Mouse (Mus musculus) kidney, postnatal 0 days (tissue): ENCODE results near the gene 1700018F24Rik. TPM values are rescaled to one million over a fixed set of nuclear protein-coding genes. Genes with fewer than 3 reads are reported as not detected.
A peak's percentile ranks its signal among the peaks of the same experiment; 100 is the strongest.
"Not testable (repeated sequence)": the region's sequence is repeated elsewhere in the genome, so short reads cannot be mapped to it uniquely, and the experiment has no call there.

Experiments used
- ATAC-seq: fragments of 200-750 bp; cut with Nextera tagmentation; replicated peaks from 2 replicates; pipeline ENCODE4 v1.8.0; 2017; ENCODE audit warnings: low read depth, moderate number of reproducible peaks, moderate TSS enrichment, moderate library complexity; ENCODE audit not compliant: low FRiP score
- DNase-seq: peaks from one replicate; pipeline ENCODE4 v3.0.0-alpha.2; 2016; ENCODE audit warnings: low spot score
- H3K27ac ChIP-seq: fragments of 300-500 bp; sonication (generic); 2 replicates; pipeline ENCODE4 v1.5.1; 2014; ENCODE audit warnings: mild to moderate bottlenecking
- H3K27me3 ChIP-seq: fragments of 300-500 bp; sonication (generic); 2 replicates; pipeline ENCODE4 v1.6.1; 2014; ENCODE audit warnings: low read length, mixed read lengths; ENCODE audit not compliant: insufficient read depth
- H3K36me3 ChIP-seq: fragments of 300-500 bp; sonication (generic); 2 replicates; pipeline ENCODE4 v1.6.1; 2014; ENCODE audit warnings: low read length, mixed read lengths; ENCODE audit not compliant: insufficient read depth
- H3K4me1 ChIP-seq: fragments of 300-500 bp; sonication (generic); replicated peaks from 2 replicates; pipeline ENCODE4 v1.6.1; 2014; ENCODE audit warnings: antibody characterized with exemption, low read length, mixed read lengths; ENCODE audit not compliant: insufficient read depth
- H3K4me2 ChIP-seq: fragments of 300-500 bp; sonication (generic); 2 replicates; pipeline ENCODE4 v1.6.1; 2014; ENCODE audit warnings: mild to moderate bottlenecking, low read length, moderate library complexity, mixed read lengths
- H3K4me3 ChIP-seq: fragments of 300-500 bp; sonication (generic); replicated peaks from 2 replicates; pipeline ENCODE4 v1.5.1; 2014; ENCODE audit warnings: low read depth, low read length
- H3K9ac ChIP-seq: fragments of 300-500 bp; sonication (generic); 2 replicates; pipeline ENCODE4 v1.6.1; 2014; ENCODE audit warnings: low read depth, low read length
- H3K9me3 ChIP-seq: fragments of 300-500 bp; sonication (generic); replicated peaks from 2 replicates; pipeline ENCODE4 v1.6.1; 2016; ENCODE audit warnings: low read length, inconsistent platforms, mixed read lengths
- CTCF ChIP-seq: IDR thresholded peaks from 2 replicates; pipeline ENCODE4 v1.5.1; 2016; ENCODE audit warnings: antibody characterized with exemption, low read depth, mild to moderate bottlenecking, moderate library complexity
- WGBS: fragments of 180-500 bp; shearing (Covaris S2); extraction: QIAGEN DNeasy Blood & Tissue Kit; methylation state at CpG from one replicate; pipeline ENCODE4 v1.1.7; 2014; 5-methylcytosine and 5-hydroxymethylcytosine counted together
- polyA plus RNA-seq: library from polyadenylated mRNA; unstranded; fragments of >200 nt; fragmentation: Nextera tagmentation; extraction: Ambion mirVana; gene quantifications from 2 replicates; pipeline ENCODE4 v1.2.1, GENCODE M21; 2015

Gene 1700018F24Rik
- polyA plus RNA-seq, 1 experiment from 2014 or later = not detected

GRCm38 (mm10) chr5:145075081-145075480 lies 32.3 kb downstream of the 1700018F24Rik start:
- no peak for TF ChIP-seq CTCF
- WGBS = 51% methylated on average over 3 of the region's 3 CpGs
- DNase-seq (no peak), ATAC-seq (no peak)
- Histone ChIP-seq H3K4me1 (no peaks in the 10 kb centered on the region), H3K9me3 (no peaks in the 10 kb centered on the region), H3K27me3 (no peaks in the 10 kb centered on the region), H3K9ac (no peak overlapping the region), H3K4me3 (no peak overlapping the region), H3K27ac (no peak overlapping the region), H3K36me3 (no peaks in the 10 kb centered on the region), H3K4me2 (no peak overlapping the region)

GRCm38 (mm10) chr5:145081866-145082613 lies 39.2 kb downstream of the 1700018F24Rik start:
- Histone ChIP-seq H3K9me3 (no peaks in the 10 kb centered on the region), H3K36me3 (no peaks in the 10 kb centered on the region), H3K4me2 (no peak overlapping the region), H3K4me3 (no peak overlapping the region), H3K27me3 (no peaks in the 10 kb centered on the region), H3K4me1 (peaks cover 8% of the 10 kb centered on the region; the same call in 1 of the 2 replicates), H3K27ac (no peak overlapping the region), H3K9ac (no peak overlapping the region)
- 91% methylated on average over 10 of the region's 10 CpGs for WGBS
- TF ChIP-seq CTCF = no peak
- ATAC-seq (no peak), DNase-seq (no peak)

GRCm38 (mm10) chr5:145083201-145083600 lies 40.4 kb downstream of the 1700018F24Rik start:
- not testable (repeated sequence) for ATAC-seq

GRCm38 (mm10) chr5:145083632-145084451 lies 41.1 kb downstream of the 1700018F24Rik start, which contains the start of the genes Arpc1a and Kpna7:
Gene Arpc1a, plus strand, starts transcription at chr5:145083830.
Gene Kpna7, minus strand, starts transcription at chr5:145084030.
- Histone ChIP-seq H3K4me3 (peak within 1 kb of the TSS; percentile 85), H3K9ac (peak within 1 kb of the TSS; percentile 93), H3K9me3 (no peaks in the 10 kb centered on the region; the same call in 1 of the 2 replicates), H3K4me1 (peaks cover 8% of the 10 kb centered on the region; the same call in 1 of the 2 replicates), H3K27ac (peak within 1 kb of the TSS; percentile 80), H3K4me2 (peak within 1 kb of the TSS; percentile 91), H3K36me3 (no peaks in the 10 kb centered on the region), H3K27me3 (no peaks in the 10 kb centered on the region)
- no peak for TF ChIP-seq CTCF
- DNase-seq = peak; percentile 97
- ATAC-seq = peak; percentile 96
- WGBS = under 1% methylated on average over 49 of the region's 54 CpGs

More at GRCm38 (mm10) chr5:145083201-145083600, 40.4 kb downstream of the 1700018F24Rik start:
- H3K27me3 ChIP-seq, DNase-seq, H3K9me3 ChIP-seq, H3K36me3 ChIP-seq, H3K4me1 ChIP-seq: not testable (repeated sequence)
- Histone ChIP-seq H3K27ac (peak overlapping the region; percentile 80; the same call in 1 of the 2 replicates), H3K9ac (peak overlapping the region; percentile 93; the same call in 1 of the 2 replicates), H3K4me3 (peak overlapping the region; percentile 85), H3K4me2 (peak overlapping the region; percentile 91)
- WGBS = 50% methylated on average over 6 of the region's 6 CpGs

GRCm38 (mm10) chr5:145084822-145085221 lies 42.0 kb downstream of the 1700018F24Rik start:
- 57% methylated on average over 2 of the region's 2 CpGs for WGBS
- no peaks in the 10 kb centered on the region; the same call in 1 of the 2 replicates for H3K9me3 ChIP-seq
- ATAC-seq (no peak), DNase-seq (no peak)
- H3K27ac ChIP-seq = no peak overlapping the region
- no peaks in the 10 kb centered on the region for H3K27me3 ChIP-seq
- peak overlapping the region; percentile 91 for H3K4me2 ChIP-seq
- peak overlapping the region; percentile 85 for H3K4me3 ChIP-seq
- peak overlapping the region; percentile 93 for H3K9ac ChIP-seq
- H3K4me1 ChIP-seq = peaks cover 8% of the 10 kb centered on the region; the same call in 1 of the 2 replicates
- H3K36me3 ChIP-seq = no peaks in the 10 kb centered on the region
- no peak for TF ChIP-seq CTCF

GRCm38 (mm10) chr5:145088186-145088585 lies 45.4 kb downstream of the 1700018F24Rik start:
- Histone ChIP-seq H3K27me3 (no peaks in the 10 kb centered on the region), H3K4me3 (no peak overlapping the region), H3K4me2 (no peak overlapping the region), H3K27ac (no peak overlapping the region), H3K4me1 (peaks cover 8% of the 10 kb centered on the region; the same call in 1 of the 2 replicates), H3K9ac (no peak overlapping the region), H3K36me3 (peaks cover 10% of the 10 kb centered on the region; the same call in 1 of the 2 replicates), H3K9me3 (no peaks in the 10 kb centered on the region; the same call in 1 of the 2 replicates)
- ATAC-seq (no peak), DNase-seq (no peak)
- 94% methylated on average over 2 of the region's 2 CpGs for WGBS
- TF ChIP-seq CTCF = no peak
